Mouse (Mus musculus) heart, embryonic 11.5 days (tissue): ENCODE results near the gene Atp6v0a1. TPM values are rescaled to one million over a fixed set of nuclear protein-coding genes. Genes with fewer than 3 reads are reported as not detected.

Experiments
- ATAC-seq: fragments of 200-750 bp; cut with Nextera tagmentation; replicated peaks from 2 replicates; pipeline ENCODE4 v1.8.0; 2017; ENCODE audit warnings: moderate library complexity; ENCODE audit not compliant: insufficient number of reproducible peaks, low FRiP score, low TSS enrichment
- H3K27ac ChIP-seq: fragments of 300-500 bp; sonication (generic); 2 replicates; pipeline ENCODE4 v1.5.1; 2014; ENCODE audit warnings: mild to moderate bottlenecking, low read depth, low read length
- H3K27me3 ChIP-seq: fragments of 300-500 bp; sonication (generic); 2 replicates; pipeline ENCODE4 v1.6.1; 2014; ENCODE audit warnings: mild to moderate bottlenecking, low read length, mixed read lengths; ENCODE audit not compliant: control insufficient read depth, insufficient read depth
- H3K36me3 ChIP-seq: fragments of 300-500 bp; sonication (generic); 2 replicates; pipeline ENCODE4 v1.6.1; 2014; ENCODE audit warnings: mild to moderate bottlenecking, low read length, moderate library complexity, mixed read lengths; ENCODE audit not compliant: control insufficient read depth, insufficient read depth
- H3K4me1 ChIP-seq: fragments of 300-500 bp; sonication (generic); 2 replicates; pipeline ENCODE4 v1.6.1; 2014; ENCODE audit warnings: low read length; ENCODE audit not compliant: control insufficient read depth, insufficient read depth
- H3K4me2 ChIP-seq: fragments of 300-500 bp; sonication (generic); 2 replicates; pipeline ENCODE4 v1.6.1; 2014; ENCODE audit warnings: mild to moderate bottlenecking, moderate library complexity
- H3K4me3 ChIP-seq: fragments of 300-500 bp; sonication (generic); 2 replicates; pipeline ENCODE4 v1.5.1; 2014; ENCODE audit warnings: low read depth, low read length
- H3K9ac ChIP-seq: fragments of 300-500 bp; sonication (generic); 2 replicates; pipeline ENCODE4 v1.6.1; 2014; ENCODE audit warnings: mild to moderate bottlenecking, low read depth, low read length, moderate library complexity
- H3K9me3 ChIP-seq: fragments of 300-500 bp; sonication (generic); replicated peaks from 2 replicates; pipeline ENCODE4 v1.6.1; 2016; ENCODE audit warnings: low read length; ENCODE audit not compliant: control insufficient read depth
- WGBS: fragments of 180-500 bp; shearing (Covaris S2); extraction: QIAGEN DNeasy Blood & Tissue Kit; methylation state at CpG from one replicate; pipeline ENCODE4 v1.1.7; 2014; ENCODE audit not compliant: insufficient replicate concordance; 5-methylcytosine and 5-hydroxymethylcytosine counted together
- polyA plus RNA-seq: library from polyadenylated mRNA; unstranded; fragments of >200 nt; fragmentation: Nextera tagmentation; extraction: Ambion mirVana; gene quantifications from 2 replicates; pipeline ENCODE4 v1.2.1, GENCODE M21; 2014

Gene Atp6v0a1
- polyA plus RNA-seq, 1 experiment from 2014 or later = 57.1 TPM

GRCm38 (mm10) chr11:101061049-101061448, 51.8 kb downstream of the Atp6v0a1 start:
- no peaks in the 10 kb centered on the region for H3K27me3 ChIP-seq
- ATAC-seq = no peak
- H3K9me3 ChIP-seq = no peaks in the 10 kb centered on the region
- H3K9ac ChIP-seq = no peak overlapping the region
- peaks cover 88% of the 10 kb centered on the region for H3K4me1 ChIP-seq
- H3K4me3 ChIP-seq = no peak overlapping the region
- peak overlapping the region; percentile 99 for H3K27ac ChIP-seq
- H3K4me2 ChIP-seq = no peak overlapping the region
- 0 out of 2 replicates have a peak, but pooled peaks cover 3% of the 10 kb centered on the region for H3K36me3 ChIP-seq
- WGBS = 76% methylated on average over 5 of the region's 5 CpGs

GRCm38 (mm10) chr11:101062165-101062884, 53.1 kb downstream of the Atp6v0a1 start:
- no peak for ATAC-seq
- WGBS = 70% methylated on average over 12 of the region's 12 CpGs
- Histone ChIP-seq H3K9ac (no peak overlapping the region; the same call in none of the 2 replicates), H3K9me3 (no peaks in the 10 kb centered on the region), H3K4me3 (no peak overlapping the region), H3K27me3 (no peaks in the 10 kb centered on the region), H3K27ac (peak overlapping the region; percentile 99), H3K4me2 (no peak overlapping the region), H3K4me1 (peaks cover 82% of the 10 kb centered on the region), H3K36me3 (0 out of 2 replicates have a peak, but pooled peaks cover 3% of the 10 kb centered on the region)

- Histone ChIP-seq H3K4me1 (peaks cover 74% of the 10 kb centered on the region), H3K4me3 (no peak overlapping the region), H3K4me2 (peak overlapping the region; percentile 46), H3K27ac (peak overlapping the region; percentile 99), H3K9ac (peak overlapping the region; percentile 64), H3K9me3 (no peaks in the 10 kb centered on the region), H3K27me3 (no peaks in the 10 kb centered on the region), H3K36me3 (0 out of 2 replicates have a peak, but pooled peaks cover 3% of the 10 kb centered on the region)
- WGBS = 47% methylated on average over 14 of the region's 14 CpGs
- ATAC-seq = peak; percentile 11; the same call in 1 of the 2 replicates
These were observed 53.9 kb downstream of the Atp6v0a1 start for GRCm38 (mm10) chr11:101062971-101063675.

GRCm38 (mm10) chr11:101063676-101064327, 54.5 kb downstream of the Atp6v0a1 start:
- Histone ChIP-seq H3K9ac (peak overlapping the region; percentile 64), H3K4me1 (peaks cover 67% of the 10 kb centered on the region), H3K36me3 (0 out of 2 replicates have a peak, but pooled peaks cover 3% of the 10 kb centered on the region), H3K9me3 (no peaks in the 10 kb centered on the region), H3K27ac (peak overlapping the region; percentile 99), H3K27me3 (no peaks in the 10 kb centered on the region), H3K4me3 (no peak overlapping the region), H3K4me2 (peak overlapping the region; percentile 46)
- WGBS = 2% methylated on average over 12 of the region's 12 CpGs
- ATAC-seq = peak; percentile 78

- Histone ChIP-seq H3K9ac (peak overlapping the region; percentile 64; the same call in 1 of the 2 replicates), H3K27ac (peak overlapping the region; percentile 99)
- ATAC-seq = no peak
These were observed 55.2 kb downstream of the Atp6v0a1 start for GRCm38 (mm10) chr11:101064462-101064861.

GRCm38 (mm10) chr11:101065002-101065401, 55.8 kb downstream of the Atp6v0a1 start:
- no peak for ATAC-seq
- Histone ChIP-seq H3K27me3 (no peaks in the 10 kb centered on the region), H3K4me2 (no peak overlapping the region), H3K27ac (peak overlapping the region; percentile 99), H3K9me3 (no peaks in the 10 kb centered on the region), H3K36me3 (no peaks in the 10 kb centered on the region), H3K4me1 (peaks cover 58% of the 10 kb centered on the region), H3K9ac (no peak overlapping the region), H3K4me3 (no peak overlapping the region)
- WGBS = 77% methylated on average over 9 of the region's 9 CpGs

More at GRCm38 (mm10) chr11:101064462-101064861, 55.2 kb downstream of the Atp6v0a1 start:
- WGBS = 65% methylated on average over 4 of the region's 4 CpGs
- Histone ChIP-seq H3K4me1 (peaks cover 63% of the 10 kb centered on the region), H3K9me3 (no peaks in the 10 kb centered on the region), H3K36me3 (no peaks in the 10 kb centered on the region), H3K4me2 (peak overlapping the region; percentile 46), H3K4me3 (no peak overlapping the region), H3K27me3 (no peaks in the 10 kb centered on the region)

GRCm38 (mm10) chr11:101066549-101067412, 57.5 kb downstream of the Atp6v0a1 start:
- no peaks in the 10 kb centered on the region for H3K36me3 ChIP-seq
- no peak for ATAC-seq
- no peaks in the 10 kb centered on the region; the same call in 1 of the 2 replicates for H3K27me3 ChIP-seq
- peak overlapping the region; percentile 30 for H3K9ac ChIP-seq
- no peaks in the 10 kb centered on the region for H3K9me3 ChIP-seq
- no peak overlapping the region for H3K27ac ChIP-seq
- peak overlapping the region; percentile 61 for H3K4me2 ChIP-seq
- WGBS = 18% methylated on average over 18 of the region's 18 CpGs
- peaks cover 48% of the 10 kb centered on the region for H3K4me1 ChIP-seq
- peak overlapping the region; percentile 22 for H3K4me3 ChIP-seq
